Mouse (Mus musculus) induced T-regulatory cell, adult 2 months (primary cell): ENCODE results near the gene Ephb1.

ENCODE experiments used
- DNase-seq: peaks from one replicate; pipeline ENCODE4 v3.0.0-alpha.2; 2012; ENCODE audit warnings: low read depth

Ephb1 gene

DNA sequence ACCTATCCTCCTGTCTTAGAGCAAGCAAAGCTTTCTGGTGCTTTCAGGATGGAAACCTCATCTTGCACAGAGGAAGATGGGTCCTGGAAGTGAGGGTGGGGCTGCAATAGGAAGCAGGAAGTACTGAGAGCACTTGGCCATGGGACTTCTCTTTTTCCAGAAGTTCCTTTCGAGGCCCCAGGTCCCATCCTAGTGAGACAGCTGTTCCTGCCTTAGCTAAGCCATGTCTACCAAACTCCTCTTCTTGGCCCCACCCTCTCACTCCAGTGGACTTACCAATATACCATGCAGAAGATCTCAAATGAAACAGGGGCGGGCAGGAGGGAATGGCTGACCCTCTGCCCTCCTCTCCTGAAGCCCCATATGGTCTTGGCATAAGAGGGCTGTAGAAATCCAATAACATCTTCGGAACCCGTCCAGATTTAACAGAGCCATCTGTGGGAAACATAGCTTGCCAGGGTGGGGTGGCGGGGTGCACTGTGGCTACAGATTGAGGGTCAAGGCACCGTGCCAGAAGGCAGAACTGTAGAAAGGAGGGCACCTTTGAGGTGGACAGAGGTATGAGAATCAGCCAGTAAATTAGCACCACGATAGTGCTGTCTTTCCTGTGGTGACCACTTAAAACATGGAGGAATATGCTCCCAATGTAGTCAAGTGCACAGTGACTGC lies 48.9 kb downstream of the Ephb1 start:
- DNase-seq = no peak

- no peak for DNase-seq
Observed at GRCm38 (mm10) chr9:102304796-102305195, 49.7 kb downstream of the Ephb1 start.

DNA sequence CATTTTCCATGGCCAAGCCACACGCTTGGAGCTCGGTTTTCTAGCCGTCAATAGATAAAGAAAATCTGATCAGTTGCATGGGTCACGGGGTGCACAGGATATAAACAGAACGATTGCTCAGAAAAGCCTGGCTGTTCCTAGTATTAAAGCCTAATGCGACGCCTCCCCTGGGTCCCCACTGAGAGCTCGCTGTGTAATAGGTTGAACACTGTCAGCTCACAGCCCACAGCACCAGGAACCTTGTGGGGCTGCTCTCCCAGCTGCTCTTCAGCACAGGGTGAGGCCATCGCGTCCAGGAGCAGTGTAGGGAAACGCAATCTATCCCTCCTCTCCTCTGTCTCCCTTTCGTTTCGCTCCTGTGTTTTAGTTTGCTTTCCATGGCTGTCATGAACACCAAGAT lies 50.6 kb downstream of the Ephb1 start:
- no peak for DNase-seq

DNA sequence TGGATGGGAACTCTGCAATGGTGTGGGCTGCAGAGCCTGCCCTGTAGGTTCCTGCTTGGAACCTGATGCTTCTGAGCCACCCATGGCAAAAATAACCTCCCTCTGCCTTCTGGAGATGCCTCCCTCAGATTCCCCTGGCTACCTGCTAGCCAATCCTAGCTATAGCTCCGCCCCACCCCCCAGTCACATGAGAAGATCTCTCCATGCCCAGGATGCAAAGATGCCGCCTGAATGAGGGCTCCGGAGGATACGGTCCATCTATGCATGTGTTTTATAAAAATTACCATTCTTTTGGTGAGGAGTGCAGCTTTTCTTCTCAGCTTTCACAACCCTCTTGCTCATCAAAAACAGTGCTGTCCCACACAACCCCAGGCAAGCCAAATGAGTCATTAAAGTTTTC lies 53.5 kb downstream of the Ephb1 start:
- no peak for DNase-seq

DNA sequence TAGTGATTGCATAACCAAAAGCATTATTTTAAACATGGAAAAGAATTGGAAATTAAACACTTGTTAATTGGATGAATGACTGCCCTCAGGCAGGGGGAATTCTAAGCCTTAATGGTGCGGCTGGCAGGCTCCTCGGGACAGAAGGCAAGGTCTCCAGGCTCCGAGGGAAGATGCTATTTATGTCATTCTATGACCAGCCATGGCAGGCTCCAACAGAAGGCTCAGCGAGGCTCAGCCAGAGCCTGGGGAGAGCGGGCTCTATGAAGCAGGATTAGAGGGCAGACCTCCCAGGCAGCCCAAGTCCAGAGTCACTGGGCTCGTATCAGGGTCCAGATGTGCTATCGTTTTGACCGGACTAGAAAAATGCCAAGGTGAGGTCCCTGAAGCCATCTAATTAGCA lies 55.8 kb downstream of the Ephb1 start:
- no peak for DNase-seq

DNA sequence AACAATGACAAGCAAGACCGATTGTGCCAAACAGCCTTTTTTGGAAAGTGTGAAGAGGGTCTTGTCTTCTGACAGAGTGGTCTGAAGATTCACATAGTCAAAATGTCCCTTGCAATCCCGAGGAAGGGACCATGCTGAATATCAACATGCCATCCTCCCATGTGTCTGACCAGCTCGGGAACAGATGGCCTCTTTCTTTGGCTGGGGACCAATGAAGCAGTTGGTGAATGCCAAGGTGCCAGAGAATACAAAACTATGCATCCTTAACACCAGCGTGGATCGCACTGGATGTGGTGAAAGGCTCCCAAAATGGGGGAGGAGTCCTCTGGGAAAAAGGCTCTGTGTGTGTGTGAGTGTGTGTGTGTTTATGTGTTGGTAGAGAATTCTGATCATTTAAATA lies 56.5 kb downstream of the Ephb1 start:
- DNase-seq = no peak

GRCm38 (mm10) chr9:102297176-102297575 lies 57.3 kb downstream of the Ephb1 start:
- no peak for DNase-seq

- DNase-seq = no peak
Observed at GRCm38 (mm10) chr9:102293605-102294004, 60.9 kb downstream of the Ephb1 start.

- DNase-seq = no peak
Observed at GRCm38 (mm10) chr9:102291230-102291629, 63.3 kb downstream of the Ephb1 start.

- no peak for DNase-seq
Observed at GRCm38 (mm10) chr9:102288356-102288755, 66.1 kb downstream of the Ephb1 start.

DNA sequence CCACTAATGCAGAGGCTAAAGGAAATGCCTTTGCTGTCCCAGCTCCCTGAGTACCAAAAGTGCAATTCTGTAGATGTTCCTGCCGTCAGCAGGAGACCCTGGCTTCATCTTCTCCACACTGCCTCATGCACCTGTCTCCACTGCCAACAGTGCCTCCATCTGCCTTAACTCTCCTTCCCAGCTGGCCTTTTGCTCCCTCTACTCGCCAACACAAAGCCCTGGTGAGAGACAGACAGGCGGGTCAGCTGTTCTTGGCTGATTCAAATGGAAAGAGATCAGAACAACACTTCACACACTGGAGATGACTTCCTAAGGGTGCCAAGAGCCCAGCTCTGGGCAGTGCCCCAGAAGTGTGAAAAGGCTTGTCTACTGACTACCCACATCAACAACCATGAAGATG lies 78.6 kb downstream of the Ephb1 start:
- DNase-seq = no peak

DNA sequence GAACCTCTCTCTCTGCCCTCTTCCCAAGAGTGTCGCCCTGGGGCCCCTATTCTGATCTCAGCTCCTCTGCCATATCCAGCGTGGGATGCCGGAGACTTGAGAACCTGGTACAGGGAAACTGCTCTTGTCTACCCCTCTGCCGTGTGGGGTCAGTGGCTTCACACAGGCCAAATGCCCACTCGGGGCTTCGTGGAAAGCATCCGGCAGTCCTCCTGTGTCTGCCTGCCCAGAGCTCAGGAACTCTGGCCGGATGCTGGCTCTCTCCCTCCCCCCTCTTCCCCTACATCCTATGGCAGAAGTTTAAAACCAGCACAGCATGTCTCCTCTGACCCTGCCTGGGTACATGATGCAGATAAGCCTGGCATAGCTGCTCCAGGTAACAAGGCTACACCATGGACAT lies 80.5 kb downstream of the Ephb1 start:
- DNase-seq = no peak

- DNase-seq = no peak
Observed at GRCm38 (mm10) chr9:102273469-102273808, 81.1 kb downstream of the Ephb1 start.

DNA sequence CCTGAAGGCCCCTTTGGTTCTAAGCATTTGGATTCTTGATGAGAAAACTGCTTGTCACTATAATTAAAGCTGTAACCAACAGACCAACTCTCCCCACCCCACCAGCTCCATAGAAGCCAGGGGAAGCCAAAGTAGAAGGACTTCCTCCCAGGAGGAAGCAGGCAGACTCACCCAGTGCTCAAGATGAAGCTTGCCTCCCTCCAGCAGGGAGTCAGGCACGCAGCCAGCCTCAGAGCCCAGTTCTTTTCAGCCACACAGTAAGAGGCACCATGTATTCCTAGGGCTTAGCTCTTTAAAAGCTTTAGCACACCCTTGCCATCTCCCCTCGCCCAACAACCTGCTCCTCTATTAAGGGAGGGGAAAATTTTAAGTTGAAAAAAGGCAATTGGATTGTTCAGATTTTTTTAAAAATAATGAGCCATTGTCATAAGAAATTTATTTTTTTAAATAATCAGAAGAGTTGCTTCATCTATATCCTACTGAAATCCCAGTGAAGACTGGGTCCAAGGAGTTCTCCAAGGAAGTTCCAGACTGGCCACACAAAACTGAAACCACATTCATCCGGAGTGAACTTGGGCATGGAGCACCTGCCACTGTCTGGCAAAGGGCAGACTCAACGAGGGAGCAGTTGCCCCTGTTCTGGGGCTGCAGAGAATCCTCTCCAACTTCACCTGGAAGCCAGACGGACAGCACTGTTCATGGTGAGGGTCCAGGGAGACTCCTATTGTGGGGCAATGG lies 81.6 kb downstream of the Ephb1 start:
- DNase-seq = no peak

- no peak for DNase-seq
Observed at GRCm38 (mm10) chr9:102270496-102270895, 84.0 kb downstream of the Ephb1 start.

- DNase-seq = no peak
Observed at GRCm38 (mm10) chr9:102267311-102268027, 87.0 kb downstream of the Ephb1 start.

DNA sequence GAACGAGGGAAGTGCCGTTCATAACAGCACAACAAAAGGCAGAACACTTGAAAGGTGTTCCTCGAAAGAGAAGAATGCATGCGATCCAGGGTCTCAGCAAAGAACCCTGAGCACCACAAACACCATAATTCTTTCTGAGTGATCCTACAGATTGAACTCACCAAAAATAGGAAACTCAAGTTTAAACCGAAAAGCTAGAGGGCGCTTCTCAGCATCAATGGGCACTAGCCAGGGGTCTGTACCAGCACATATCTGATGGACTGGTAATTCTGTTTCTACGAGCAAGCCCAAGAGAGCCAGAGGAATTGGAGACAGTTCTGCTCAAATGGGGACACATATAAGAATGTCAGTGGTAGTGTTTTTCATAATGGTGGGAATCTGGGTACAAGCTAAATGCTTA lies 90.7 kb downstream of the Ephb1 start:
- DNase-seq = no peak

DNA sequence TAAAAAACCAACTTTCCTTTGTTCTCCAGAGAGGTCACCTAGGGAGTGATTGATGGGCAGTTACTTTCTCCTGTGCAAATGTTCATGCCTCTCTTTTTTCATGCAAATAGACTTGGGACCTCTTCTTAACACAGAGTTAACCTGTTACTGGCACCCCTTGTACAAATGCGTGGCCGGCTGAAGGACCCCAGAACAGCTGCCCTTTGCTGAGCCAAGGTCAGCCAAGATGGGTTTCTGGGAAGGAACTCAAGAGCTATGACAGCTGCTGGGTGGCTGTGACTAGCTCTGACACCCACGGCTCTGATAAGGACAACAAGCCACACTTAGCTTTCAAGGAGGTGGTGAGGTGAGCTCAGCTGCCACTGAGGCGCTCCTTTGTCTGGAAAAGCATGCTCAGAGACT lies 92.4 kb downstream of the Ephb1 start:
- DNase-seq = no peak

- DNase-seq = no peak
Observed at GRCm38 (mm10) chr9:102261511-102261910, 93.0 kb downstream of the Ephb1 start.

GRCm38 (mm10) chr9:102256407-102256806 lies 98.1 kb downstream of the Ephb1 start:
- no peak for DNase-seq

GRCm38 (mm10) chr9:102255803-102256202 lies 98.7 kb downstream of the Ephb1 start:
- DNase-seq = no peak

- no peak for DNase-seq
Observed at GRCm38 (mm10) chr9:102249124-102249816, 105.2 kb downstream of the Ephb1 start.

DNA sequence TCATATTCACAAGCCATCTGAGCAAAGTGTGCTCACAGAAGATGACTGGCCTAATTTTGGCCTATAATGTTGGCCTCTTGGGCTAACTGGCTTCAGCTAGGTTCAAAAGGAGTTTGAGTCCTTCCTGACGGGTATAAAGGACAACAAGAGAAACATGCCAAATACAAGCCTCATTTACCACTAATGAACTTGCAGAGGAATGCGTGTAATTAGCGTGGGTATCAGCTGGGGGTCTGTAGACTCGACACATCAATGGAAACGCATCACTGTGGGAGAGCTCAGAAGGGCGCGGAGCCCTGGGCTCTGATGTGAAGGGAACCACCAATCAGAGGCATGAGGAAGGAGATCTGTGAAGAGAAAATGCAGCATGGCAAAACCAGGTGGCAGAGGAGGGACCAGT lies 108.9 kb downstream of the Ephb1 start:
- DNase-seq = no peak
